Mouse (Mus musculus): ENCODE measurements at regions not wholly inside any gene's neighbourhood (a gene's known extent, or its start where the extent isn't known, plus 50 kb on each side); places are given as distances from the start of the nearest gene placed in this dataset.

- H3K4me3 ChIP-seq (replicated peaks; ENCODE audit: control insufficient read depth, low read depth, low read length), result no peak overlapping the region
- 83% methylated on average over 14 of the region's 14 CpGs for WGBS
- no peak overlapping the region for H3K27ac ChIP-seq (ENCODE audit: control insufficient read depth, insufficient read depth, low read depth, low read length, poor library complexity)
- TF ChIP-seq POLR2A (IDR thresholded peaks at IDR 0.05; ENCODE audit: borderline replicate concordance, control insufficient read depth, low read depth, low read length), result no peak
- no peak for TF ChIP-seq CTCF (IDR thresholded peaks at IDR 0.05; ENCODE audit: control insufficient read depth, insufficient read depth, low read length)
- H3K4me1 ChIP-seq (ENCODE audit: control insufficient read depth, insufficient read depth, low read length), result no peaks in the 10 kb centered on the region
Observed at GRCm38 (mm10) chr9:13905086-13905669, 77.7 kb downstream of the Fam76b start.

- H3K4me3 ChIP-seq (replicated peaks; ENCODE audit: control insufficient read depth, low read depth, low read length), result no peak overlapping the region
- no peak overlapping the region for H3K27ac ChIP-seq (ENCODE audit: control insufficient read depth, insufficient read depth, low read depth, low read length, poor library complexity)
- WGBS, result 85% methylated on average over 6 of the region's 6 CpGs
- H3K4me1 ChIP-seq (ENCODE audit: control insufficient read depth, insufficient read depth, low read length), result no peaks in the 10 kb centered on the region
- no peak for TF ChIP-seq POLR2A (IDR thresholded peaks at IDR 0.05; ENCODE audit: borderline replicate concordance, control insufficient read depth, low read depth, low read length)
- TF ChIP-seq CTCF (IDR thresholded peaks at IDR 0.05; ENCODE audit: control insufficient read depth, insufficient read depth, low read length), result no peak
Observed at GRCm38 (mm10) chr9:13906736-13907135, 79.2 kb downstream of the Fam76b start.

GRCm38 (mm10) chr9:13909604-13910003, 82.1 kb downstream of the Fam76b start:
- H3K4me1 ChIP-seq (ENCODE audit: control insufficient read depth, insufficient read depth, low read length), result no peaks in the 10 kb centered on the region
- H3K4me3 ChIP-seq (replicated peaks; ENCODE audit: control insufficient read depth, low read depth, low read length), result no peak overlapping the region
- no peak overlapping the region for H3K27ac ChIP-seq (ENCODE audit: control insufficient read depth, insufficient read depth, low read depth, low read length, poor library complexity)
- WGBS, result 64% methylated on average over 3 of the region's 3 CpGs
- no peak for TF ChIP-seq POLR2A (IDR thresholded peaks at IDR 0.05; ENCODE audit: borderline replicate concordance, control insufficient read depth, low read depth, low read length)
- TF ChIP-seq CTCF (IDR thresholded peaks at IDR 0.05; ENCODE audit: control insufficient read depth, insufficient read depth, low read length), result no peak

GRCm38 (mm10) chr9:13910091-13910490, 82.6 kb downstream of the Fam76b start:
- no peak overlapping the region for H3K27ac ChIP-seq (ENCODE audit: control insufficient read depth, insufficient read depth, low read depth, low read length, poor library complexity)
- WGBS, result 67% methylated on average over 2 of the region's 2 CpGs
- TF ChIP-seq CTCF (IDR thresholded peaks at IDR 0.05; ENCODE audit: control insufficient read depth, insufficient read depth, low read length) (no peak), POLR2A (IDR thresholded peaks at IDR 0.05; ENCODE audit: borderline replicate concordance, control insufficient read depth, low read depth, low read length) (no peak)
- no peak overlapping the region for H3K4me3 ChIP-seq (replicated peaks; ENCODE audit: control insufficient read depth, low read depth, low read length)
- no peaks in the 10 kb centered on the region; the same call in 1 of the 2 replicates for H3K4me1 ChIP-seq (ENCODE audit: control insufficient read depth, insufficient read depth, low read length)

DNA sequence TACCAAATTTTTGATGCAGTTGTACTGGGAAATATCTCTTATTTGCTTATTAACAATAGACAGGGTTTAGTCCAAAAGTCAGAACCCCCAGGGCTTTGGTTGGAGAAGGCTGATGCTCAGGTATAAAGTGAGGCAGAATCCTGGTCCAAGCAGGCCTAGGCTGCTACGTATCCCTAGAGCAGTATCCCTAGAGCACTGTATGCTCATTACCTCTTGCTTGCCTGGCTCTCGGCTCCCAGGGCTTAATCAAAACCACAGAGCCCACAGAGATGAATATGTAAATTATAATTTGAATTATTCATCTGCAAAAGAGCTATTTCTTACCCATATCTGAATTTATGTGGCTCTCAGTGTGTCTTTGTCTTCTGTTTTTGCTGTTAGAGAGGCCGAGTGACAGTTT, 85.9 kb downstream of the Fam76b start:
- H3K4me1 ChIP-seq (ENCODE audit: control insufficient read depth, insufficient read depth, low read length), result no peaks in the 10 kb centered on the region; the same call in 1 of the 2 replicates
- WGBS, result 50% methylated on average over 3 of the region's 3 CpGs
- H3K27ac ChIP-seq (ENCODE audit: control insufficient read depth, insufficient read depth, low read depth, low read length, poor library complexity), result no peak overlapping the region
- H3K4me3 ChIP-seq (replicated peaks; ENCODE audit: control insufficient read depth, low read depth, low read length), result no peak overlapping the region
- no peak for TF ChIP-seq POLR2A (IDR thresholded peaks at IDR 0.05; ENCODE audit: borderline replicate concordance, control insufficient read depth, low read depth, low read length)
- TF ChIP-seq CTCF (IDR thresholded peaks at IDR 0.05; ENCODE audit: control insufficient read depth, insufficient read depth, low read length), result no peak

DNA sequence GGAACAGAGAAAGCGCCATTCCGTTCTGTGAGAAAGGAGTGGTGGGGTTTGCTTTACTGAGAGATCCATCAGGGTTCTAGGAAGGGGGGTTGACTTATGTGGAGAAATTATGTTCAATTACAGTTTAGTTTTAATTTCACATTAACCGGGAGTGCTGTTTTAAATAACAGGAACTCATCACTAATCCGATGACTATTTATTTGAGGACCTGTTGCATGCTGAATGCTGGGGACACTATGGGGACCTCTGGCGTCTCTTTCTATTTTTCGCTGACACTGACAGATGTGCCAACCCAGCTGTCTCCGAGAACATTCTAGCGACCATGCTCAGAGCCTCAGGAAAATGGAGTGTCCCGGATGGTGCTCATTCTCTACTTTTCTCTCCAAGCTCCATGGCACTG, 86.6 kb downstream of the Fam76b start:
- no peak overlapping the region for H3K4me3 ChIP-seq (replicated peaks; ENCODE audit: control insufficient read depth, low read depth, low read length)
- no peaks in the 10 kb centered on the region; the same call in 1 of the 2 replicates for H3K4me1 ChIP-seq (ENCODE audit: control insufficient read depth, insufficient read depth, low read length)
- WGBS, result 89% methylated on average over 9 of the region's 9 CpGs
- TF ChIP-seq CTCF (IDR thresholded peaks at IDR 0.05; ENCODE audit: control insufficient read depth, insufficient read depth, low read length) (no peak), POLR2A (IDR thresholded peaks at IDR 0.05; ENCODE audit: borderline replicate concordance, control insufficient read depth, low read depth, low read length) (no peak)
- H3K27ac ChIP-seq (ENCODE audit: control insufficient read depth, insufficient read depth, low read depth, low read length, poor library complexity), result no peak overlapping the region

DNA sequence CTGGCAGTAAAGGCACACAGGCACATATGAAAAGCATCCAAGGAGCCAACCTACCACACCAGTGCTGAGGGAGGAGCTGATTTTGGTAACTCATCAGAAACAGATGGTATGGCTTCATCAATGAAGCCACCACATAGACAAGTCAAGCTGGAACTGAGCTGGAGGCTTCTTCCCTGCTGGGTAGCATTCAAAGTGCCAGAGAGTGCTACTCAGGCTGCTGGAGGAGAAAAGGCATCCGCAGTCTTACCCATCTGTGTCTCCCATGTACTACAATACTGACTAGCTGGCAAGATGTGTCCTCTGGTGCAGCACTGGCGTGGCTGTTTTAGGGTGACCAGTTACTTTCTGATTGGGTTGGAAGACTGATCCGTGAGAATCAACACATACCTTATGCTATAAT, 87.3 kb downstream of the Fam76b start:
- H3K27ac ChIP-seq (ENCODE audit: control insufficient read depth, insufficient read depth, low read depth, low read length, poor library complexity), result no peak overlapping the region
- TF ChIP-seq POLR2A (IDR thresholded peaks at IDR 0.05; ENCODE audit: borderline replicate concordance, control insufficient read depth, low read depth, low read length) (no peak), CTCF (IDR thresholded peaks at IDR 0.05; ENCODE audit: control insufficient read depth, insufficient read depth, low read length) (no peak)
- no peak overlapping the region for H3K4me3 ChIP-seq (replicated peaks; ENCODE audit: control insufficient read depth, low read depth, low read length)
- H3K4me1 ChIP-seq (ENCODE audit: control insufficient read depth, insufficient read depth, low read length), result no peaks in the 10 kb centered on the region; the same call in 1 of the 2 replicates
- WGBS, result 78% methylated on average over 3 of the region's 3 CpGs

DNA sequence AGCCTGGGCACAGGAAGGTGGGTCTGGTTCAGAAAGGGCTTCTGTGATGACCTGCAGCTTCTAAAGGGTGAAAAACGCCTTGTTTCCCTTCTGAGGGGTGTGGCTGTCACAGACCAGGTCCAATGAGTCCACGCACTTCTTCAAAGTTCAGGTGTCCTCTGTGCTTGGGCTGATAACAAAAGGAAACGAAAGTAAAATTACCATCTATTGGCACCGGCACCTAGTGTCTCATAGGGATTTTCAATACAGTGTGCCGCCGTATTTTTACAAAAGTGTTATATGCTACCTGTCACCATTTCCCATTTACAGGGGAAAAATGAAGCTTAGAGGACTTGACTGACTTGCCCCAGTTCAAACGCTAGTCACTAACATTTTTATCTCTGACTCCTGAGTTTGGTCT, 89.3 kb downstream of the Fam76b start:
- no peak overlapping the region for H3K27ac ChIP-seq (ENCODE audit: control insufficient read depth, insufficient read depth, low read depth, low read length, poor library complexity)
- no peak for TF ChIP-seq POLR2A (IDR thresholded peaks at IDR 0.05; ENCODE audit: borderline replicate concordance, control insufficient read depth, low read depth, low read length)
- TF ChIP-seq CTCF (IDR thresholded peaks at IDR 0.05; ENCODE audit: control insufficient read depth, insufficient read depth, low read length), result no peak
- no peaks in the 10 kb centered on the region; the same call in 1 of the 2 replicates for H3K4me1 ChIP-seq (ENCODE audit: control insufficient read depth, insufficient read depth, low read length)
- 76% methylated on average over 7 of the region's 7 CpGs for WGBS
- no peak overlapping the region for H3K4me3 ChIP-seq (replicated peaks; ENCODE audit: control insufficient read depth, low read depth, low read length)
